Mouse (Mus musculus) urinary bladder, postnatal 4 days (tissue): ENCODE results near the gene Txn2.

Source experiments
- DNase-seq, 2 experiments: peaks; one replicate each; pipeline ENCODE4 v3.0.0; 2021 to 2022; ENCODE audit warnings: low spot score in 2 of 2

Gene Txn2

DNA sequence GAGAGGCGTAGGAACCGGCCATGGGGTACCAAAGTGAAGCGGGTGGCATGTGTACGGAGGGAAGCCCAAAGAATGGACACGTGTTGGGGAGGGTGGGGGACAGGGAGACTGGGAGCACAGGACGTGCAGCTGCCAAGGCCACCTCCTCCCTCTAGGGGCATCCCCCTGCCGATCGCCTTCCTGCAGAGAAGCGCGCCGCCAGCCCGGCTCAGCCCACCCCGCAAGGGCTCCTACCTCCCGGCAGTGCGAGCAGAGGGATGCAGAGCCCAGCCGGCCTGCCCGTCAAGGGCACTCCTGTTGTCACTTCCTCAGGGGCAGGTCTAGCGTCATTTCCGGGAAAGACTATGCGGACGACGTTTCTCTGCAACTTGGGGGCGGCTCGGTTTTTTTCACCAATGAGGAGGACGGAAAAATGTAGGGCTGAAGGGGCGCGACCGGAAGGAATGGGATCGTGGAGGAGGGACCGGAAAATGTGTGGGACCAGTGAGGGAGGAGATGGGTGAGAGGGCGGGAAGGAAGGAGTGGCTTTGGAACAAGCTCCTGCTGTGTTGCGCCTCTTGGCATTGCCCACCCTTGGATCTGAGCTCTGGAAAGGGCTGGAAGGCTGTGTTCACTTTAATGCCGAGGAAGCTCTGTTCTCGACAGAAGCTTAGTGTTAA, at the start of gene Txn2:
Gene Txn2 (minus strand): TSS at position 334 of the 659 bp plus-strand sequence.
- peak; percentile 95 to 96 for DNase-seq

DNA sequence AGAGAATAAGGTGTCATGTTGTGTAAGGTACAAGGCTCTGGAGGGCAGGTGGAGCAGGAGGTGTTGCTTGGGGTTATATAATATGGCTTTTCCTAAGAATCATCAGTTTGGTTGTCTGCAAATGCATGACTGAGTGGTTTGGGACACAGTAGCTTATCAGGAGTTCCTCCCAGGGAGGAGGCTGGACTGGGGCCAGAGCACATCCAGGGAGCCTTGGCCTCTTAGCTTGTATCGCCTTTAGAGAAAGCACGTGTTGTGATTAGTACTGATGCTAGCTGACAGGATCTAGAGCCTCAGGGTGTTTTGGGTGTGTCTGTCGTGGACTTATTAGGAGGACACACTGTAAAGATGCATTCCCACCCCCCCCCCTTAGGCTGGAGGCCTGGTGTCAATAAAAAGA, 48.9 kb upstream of the Txn2 start:
- no peak for DNase-seq

DNA sequence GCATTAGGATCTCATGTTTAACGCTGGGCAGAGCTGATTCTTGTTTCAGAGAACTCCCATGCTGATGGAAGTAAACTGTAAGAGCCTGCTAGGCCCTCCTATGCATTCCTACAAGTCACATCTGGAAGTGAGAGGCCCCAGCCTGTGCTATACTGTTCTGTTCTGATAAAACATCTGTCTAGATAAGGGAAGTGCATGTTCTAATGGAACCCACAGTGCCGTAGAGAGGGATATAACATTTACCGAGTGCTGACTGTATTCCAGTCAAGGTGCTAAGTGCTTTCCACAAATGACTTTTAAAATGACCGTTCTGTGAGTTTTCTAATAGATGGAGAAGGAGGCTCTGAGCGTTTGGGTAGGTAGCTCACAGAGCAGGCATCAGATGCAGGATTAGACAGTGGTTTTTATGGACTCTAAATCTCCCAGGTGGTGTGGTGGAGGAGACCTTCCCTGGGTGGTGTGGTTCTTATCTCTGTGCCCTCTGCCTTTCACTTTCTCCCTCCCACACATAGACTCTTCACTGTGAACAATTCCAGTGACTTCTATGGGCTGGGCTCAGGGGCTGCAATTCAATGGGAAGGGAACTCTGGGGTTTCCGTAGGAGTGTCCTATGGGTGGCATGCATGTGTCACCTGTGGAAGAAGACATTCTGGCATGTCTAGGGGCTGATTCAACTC, 45.5 kb upstream of the Txn2 start:
- no peak for DNase-seq

DNA sequence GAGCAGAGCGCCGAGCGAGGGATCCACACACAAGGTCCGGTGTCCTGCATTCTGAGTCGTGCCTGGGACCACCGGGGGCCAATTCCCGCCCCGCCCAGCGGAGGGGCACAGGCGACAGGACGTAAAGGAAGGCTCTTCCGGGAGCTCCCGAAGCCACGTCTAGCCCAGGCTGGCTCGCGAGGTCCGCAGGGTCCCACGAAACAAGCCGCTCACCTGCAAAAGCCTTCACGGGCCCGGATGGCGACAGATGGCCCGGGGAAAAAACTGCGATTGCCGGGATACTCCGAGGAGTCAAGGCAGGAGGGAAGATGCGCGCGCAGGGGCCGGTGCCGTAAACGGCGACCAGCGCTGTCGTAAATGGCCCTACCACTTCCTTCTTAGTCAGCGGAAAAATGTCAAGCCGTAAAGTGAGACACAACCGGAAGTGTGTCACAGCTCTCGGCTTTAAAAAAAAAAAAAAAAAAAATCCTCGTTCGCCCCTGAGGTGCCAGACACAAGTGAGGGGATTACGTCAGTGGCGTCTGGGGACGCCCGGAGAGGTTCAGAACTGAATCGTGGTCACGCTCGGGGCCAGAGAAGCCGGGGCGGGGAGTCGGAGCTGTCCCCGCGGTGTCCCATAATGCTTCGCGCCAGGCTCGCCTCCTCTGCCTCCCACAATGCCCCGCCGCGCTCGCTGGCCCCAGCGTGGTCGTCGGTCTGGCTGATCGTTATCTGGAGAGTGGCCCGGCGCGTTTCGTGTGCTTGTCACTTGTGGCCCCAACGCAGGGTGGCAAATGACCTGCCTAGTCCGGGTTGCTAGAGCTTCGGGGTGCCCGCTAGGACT, 41.9 kb upstream of the Txn2 start, which contains the start of gene Eif3d:
Gene Eif3d (minus strand): TSS at position 344 of the 823 bp plus-strand sequence.
- peak; percentile 94 to 98 for DNase-seq

DNA sequence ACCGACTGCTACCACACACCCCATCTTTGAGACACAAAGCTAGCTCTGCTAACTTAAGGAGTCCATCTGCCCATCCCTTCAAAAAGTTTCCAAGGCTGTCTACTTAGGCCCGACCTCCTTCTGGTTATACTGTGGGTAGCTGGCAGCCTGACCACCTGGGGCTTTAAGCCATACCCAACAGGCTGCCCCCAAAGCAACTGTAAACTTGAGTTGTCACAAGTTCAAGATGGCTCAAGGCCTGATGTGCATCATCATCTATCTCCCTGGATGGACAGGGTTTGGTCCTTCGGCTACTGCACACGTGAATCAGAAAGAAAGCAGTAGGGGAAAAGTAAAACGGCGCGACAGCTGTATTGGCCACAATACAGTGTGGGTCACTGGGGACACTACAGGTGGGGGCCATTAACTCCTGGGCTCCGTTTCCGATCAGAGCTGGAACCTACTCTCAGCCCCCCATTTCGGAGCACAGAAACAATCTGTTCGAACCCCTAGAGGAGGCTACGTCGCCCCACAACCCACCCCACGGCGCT, 41.2 kb upstream of the Txn2 start:
- no peak for DNase-seq

DNA sequence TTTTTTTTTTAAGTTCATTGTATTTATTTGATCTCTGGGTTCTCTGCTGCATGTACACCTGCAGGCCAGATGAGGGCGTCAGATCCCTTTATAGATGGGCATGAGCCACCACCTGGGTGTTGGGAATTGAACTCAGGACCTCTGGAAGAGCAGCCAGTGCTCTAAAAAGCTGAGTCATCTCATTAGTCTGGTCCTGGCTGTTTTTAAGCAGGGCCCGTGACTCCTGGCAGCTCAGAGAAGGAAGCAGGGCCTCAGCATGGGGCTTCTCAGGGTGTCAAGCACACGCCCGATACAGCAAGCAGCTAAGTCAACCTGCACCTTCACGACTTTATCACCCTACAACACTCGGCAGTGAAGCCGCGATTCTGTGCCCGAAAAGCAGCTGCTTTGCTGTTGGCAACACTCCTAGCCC, 36.3 kb upstream of the Txn2 start:
- no peak for DNase-seq

DNA sequence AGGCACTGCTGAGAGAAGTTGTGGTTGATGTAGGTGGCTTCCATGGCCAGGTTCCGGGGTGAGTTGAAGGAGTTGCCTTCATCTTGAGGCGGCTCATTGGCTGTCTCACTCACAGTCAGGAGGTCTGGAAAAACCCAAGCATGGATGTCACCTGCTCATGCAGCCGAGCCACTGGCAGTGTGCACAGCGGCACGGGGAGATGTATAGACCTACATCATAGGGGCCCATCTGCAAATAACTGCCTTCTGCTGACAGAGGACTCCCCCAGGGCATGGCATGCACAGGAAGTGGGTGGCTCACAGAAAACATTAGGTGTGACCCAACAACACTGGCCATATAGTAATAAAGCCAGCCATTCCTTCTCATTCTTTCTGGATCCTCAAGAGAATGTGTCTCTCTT, 33.6 kb upstream of the Txn2 start:
- DNase-seq = no peak

DNA sequence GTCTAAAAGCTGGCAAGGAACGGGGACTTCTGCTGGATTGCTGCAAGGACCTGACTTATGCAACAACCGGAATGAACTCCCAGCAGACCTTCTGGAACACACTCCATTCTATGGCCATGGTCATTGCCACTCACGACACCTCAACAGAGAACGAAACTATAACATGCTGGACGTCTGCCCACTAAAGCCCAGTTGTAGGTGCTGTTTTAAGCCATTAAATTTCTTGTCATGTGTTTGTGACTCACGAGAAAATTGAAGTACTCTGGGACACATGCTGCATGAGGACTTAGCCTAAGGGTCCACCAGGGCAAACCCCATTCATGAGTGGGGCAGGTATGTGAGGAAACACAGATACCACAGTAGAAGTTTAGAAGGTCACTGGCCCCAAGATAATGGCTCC, 31.9 kb upstream of the Txn2 start:
- no peak for DNase-seq

DNA sequence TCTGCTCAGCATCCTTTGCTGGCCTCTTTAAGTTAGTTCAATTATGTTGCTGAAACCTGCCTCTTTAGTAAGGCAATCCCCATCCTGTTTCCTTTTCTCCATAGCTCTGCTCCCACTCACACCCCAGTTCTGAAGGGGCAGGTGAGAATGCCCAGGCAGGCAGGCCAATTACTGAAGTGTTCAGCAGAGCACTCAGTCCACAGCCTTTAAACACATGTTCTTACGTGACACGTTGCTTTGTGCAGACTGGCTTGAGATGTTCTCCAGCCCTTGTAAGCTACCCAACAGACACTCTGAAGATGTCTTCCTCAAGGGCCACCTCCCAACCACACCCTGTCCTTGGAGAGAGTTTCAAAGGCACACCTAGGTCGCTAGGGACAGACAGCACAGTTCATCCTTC, 29.3 kb upstream of the Txn2 start:
- no peak for DNase-seq

DNA sequence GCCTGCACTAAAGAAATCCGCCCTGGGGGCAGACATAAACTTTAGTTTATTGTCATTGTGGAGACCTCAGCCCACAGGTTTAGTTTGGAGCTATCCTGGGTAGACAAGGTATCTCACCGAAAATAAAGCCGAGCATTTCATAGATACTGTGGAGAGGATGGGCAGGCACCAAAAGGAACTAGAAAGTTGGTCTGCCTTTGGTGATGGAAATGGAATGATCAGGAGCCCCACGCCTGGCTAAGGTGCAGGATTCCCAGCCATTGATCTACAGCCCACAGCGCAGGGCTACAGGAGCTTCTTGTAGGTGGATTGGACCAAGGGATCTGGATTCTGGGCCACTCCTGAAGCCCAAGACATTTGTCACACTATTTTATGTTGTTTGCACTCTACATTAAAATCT, 28.8 kb upstream of the Txn2 start:
- no peak for DNase-seq

DNA sequence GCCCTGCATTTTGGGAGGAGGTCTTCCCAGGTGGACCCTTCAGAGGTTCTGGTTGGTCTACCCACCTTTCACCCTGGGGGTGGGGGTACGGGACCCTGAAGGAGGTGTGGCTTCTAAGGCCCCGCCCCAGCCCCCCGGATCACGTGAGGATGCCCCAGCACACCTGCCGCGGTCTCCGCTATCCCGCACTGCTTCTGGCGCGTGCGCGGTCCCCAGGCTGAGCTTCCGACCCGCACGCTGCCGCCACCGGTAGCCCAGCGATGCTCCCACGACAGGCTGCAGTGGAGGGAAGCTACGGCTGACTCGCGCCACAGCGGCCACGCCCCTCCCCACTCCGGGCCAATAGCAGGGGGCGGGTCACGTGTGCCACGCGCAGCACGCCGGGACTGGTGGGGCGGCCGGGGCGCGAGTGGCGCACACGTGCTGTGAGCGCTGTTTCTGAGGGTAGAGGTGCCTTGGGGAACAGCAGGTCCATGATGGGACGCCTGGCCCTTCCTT, 27.6 kb upstream of the Txn2 start, which contains the start of gene Foxred2:
Gene Foxred2 (minus strand): TSS at position 319 of the 498 bp plus-strand sequence.
- peak; percentile 77 to 85 for DNase-seq

DNA sequence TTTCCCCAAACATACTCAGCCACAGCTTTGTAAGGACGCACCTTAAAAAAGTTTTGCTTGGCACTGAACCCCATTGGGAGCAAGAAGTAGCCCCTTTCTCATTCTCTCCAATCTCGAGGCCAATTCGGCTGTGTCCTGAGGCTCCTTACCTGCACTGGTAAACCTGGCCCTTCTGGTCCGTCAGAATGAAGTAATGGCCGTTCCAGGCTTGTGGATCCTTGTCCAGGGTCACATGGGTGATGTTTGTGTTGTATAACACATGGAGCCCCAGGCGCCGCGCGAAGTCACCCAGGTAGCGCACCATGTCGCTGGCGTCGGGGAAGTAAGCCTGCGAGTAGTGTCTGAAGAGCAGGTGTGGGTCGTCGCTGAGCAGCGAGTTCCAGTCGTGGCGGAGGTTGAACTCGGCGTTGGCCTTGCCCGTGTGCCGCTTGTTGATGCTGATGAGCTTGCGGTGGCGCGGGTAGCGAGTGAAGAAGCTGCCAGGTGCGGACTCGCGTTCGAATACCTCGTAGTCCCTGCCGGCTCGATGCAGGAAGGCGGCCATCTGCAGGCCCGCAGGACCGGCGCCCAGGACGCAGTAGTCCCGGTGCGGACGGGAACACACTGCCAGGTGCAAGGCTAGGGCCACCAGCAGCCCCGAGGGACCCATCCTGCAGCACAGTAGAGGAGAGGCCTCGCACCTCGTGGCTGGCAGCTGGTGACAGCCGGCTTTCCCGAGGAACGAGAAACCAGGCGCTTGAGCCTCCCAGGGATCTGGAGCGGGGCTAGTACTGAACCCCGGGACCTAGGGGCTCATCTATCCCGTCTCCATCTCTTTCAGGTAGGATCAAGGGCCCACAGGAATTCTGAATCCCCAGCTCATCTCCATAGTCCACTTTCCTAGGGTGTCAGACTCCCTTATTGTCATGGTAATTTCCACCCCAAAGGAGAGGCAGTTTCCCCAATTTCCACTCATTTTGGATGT, 26.9 kb upstream of the Txn2 start:
- DNase-seq = no peak

DNA sequence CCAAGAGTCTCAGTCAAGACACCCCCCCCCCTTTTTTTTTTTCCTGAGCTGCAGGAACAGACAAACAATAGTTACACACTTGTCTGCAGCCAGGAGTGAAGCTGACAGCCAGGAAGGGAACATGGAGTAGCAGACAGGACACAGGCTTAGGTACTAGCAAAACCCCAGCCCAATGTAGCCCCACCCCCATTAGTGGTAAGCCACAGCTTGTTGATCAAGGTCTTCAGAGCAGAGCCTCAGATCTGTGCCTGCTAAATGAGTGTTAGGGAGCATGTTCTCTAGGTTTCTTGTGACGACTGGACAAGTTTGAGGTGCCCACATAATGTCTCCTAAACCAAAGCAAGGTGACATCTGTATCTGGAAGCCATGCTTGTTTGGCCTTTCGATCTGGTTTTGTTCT, 25.6 kb upstream of the Txn2 start:
- DNase-seq = no peak

DNA sequence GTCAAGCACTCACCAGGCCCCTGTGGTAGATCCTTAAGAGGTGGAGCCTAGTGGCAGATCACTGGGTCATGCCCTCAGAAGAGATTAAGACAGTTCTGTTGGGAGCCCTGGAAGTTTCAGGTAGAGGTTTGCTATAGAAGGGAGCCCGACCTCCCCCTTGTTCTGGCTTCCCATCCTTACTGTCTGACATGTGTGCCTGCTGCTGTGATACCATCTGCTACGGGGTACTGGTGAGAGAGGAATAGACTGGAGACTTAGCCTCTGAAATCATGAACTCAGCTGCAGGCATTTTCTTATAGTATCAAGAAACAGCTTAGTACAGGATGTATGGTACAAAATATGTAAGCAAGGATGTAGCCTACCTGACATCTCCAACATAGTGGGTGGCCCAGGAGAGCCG, 24.1 kb upstream of the Txn2 start:
- no peak for DNase-seq

DNA sequence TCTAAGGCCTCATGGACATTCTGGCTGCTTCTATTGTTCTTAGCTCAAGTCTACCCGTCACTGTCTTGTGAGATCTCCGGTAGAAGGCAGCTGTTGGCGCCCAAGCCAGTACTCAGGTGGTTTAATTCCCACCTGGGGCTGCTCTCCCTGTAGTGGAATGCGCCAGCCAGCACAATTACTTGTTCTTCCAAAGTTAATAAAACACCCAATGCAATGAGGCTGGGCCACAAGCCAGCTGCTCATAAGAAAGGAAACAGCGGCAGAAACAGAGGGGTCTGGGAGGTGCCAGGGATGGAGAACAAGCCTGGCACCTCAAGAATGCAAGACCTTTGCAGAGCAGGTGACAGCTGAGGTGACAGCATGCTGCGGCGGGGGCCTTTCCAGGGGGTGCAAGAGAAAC, 20.3 kb upstream of the Txn2 start:
- DNase-seq = no peak

DNA sequence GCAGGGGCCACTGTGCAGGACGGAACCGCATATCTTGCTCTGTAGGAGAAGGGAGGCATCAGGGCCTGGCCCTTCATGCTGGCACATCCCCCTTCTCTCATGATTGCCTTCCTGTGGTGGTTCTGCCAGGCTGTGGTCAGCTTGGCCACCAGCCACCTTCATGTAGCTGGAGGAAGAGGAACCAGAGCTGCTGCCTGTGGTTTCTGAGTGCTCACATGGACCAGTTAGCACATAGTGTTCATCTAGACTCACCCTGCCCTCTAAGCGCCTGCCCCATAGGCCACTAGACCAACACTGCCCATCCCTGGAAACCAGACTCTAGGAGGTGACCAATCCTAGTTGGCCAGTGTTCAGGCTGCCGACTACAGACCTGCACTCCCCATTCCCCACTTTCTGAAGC, 16.9 kb upstream of the Txn2 start:
- no peak for DNase-seq

DNA sequence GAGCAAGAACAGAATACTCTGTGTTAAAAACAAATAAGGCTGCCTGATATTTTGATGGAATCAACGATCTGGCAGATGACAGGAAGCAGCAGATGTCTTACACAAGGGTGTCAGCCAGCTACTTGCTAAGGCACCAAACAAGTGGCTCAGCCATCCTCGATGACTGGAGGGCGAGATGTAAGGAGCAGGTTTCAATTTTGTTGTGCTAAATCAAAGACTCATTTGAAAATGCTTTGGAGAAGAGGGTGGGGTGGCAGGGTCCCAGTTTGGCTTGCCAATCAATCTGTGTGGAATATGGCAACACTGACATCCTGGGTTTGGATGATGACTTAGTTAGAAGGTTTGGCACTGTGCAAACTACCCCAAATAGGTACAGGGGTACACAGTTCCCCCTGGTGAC, 12.8 kb upstream of the Txn2 start:
- DNase-seq = no peak

DNA sequence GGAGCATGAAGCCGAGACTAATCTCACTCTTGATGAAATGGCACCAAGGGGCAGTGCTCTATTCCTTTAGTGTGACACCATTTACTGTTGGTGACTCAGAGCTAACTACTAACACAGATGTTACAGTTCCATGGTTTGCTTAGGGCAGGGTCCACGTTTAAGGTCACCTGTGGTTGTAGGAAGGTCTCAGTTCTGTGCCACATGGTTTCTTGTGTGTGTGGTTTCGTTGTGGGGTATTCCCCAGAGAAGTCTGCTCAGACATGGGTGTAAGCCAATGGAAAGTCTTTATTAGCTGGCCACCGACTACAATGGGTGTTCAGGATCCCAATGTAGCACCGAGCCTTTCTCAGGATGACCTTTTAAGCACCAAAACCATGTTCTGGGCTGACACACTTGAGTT, 9.7 kb upstream of the Txn2 start:
- no peak for DNase-seq

DNA sequence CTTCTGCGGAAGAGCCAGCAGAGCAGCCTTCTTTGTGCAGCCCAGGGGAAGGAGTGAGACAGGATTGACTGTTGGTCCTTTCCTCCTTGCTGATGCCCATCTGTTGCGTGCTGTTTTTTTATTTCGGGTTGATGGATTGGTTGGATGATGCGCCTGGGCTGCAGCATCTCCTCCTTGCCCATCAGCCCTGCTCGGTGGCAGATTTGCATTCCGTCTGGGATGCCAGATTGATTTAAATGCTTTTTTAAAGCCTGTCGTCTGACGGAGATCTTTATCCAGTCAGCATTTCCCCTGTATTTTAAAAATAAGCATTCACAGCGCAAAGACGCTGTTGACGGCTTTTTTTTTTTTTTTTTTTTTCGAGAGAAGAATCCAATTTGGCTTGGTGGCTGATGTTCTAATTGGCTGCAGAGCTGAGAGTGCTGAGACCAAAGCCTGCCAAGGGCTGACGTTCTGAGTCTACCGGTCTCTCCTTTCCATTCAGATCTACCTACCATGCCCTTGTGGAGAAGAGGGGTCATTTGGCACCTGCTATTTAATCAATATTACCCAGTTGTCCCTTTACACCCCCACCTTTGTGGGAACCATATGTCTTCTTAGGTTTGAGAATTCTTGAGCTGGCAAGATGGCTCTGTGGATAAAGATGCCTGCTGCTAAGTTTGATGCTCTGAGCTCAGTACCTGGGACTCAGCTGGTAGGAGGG, 7.0 kb upstream of the Txn2 start:
- no peak for DNase-seq

DNA sequence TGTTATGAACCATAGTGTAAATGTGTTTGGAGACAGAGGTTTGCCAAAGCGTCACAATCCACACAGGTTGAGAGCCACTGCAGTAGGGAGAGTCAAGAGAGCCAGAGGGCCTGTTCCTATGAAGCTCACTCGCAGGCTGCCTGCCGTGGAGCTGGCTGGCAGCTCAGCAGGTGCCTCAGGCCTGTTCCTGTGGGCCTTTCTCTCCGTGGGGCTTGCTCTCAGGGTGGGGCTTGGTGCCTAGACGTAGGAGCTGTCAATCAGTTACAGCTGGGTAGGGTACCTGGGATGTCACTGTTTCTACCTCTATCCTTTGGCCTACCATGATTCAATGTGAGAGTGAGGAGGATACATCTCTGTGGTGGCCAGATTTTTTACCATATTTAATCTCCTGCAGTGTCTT, 6.2 kb upstream of the Txn2 start:
- no peak for DNase-seq
